Mouse (Mus musculus) CH12.LX (cell line): ENCODE measurements around the gene Itgb3.

Source experiments
- CTCF ChIP-seq, 2 experiments: IDR thresholded peaks in 1 of 2; conservative IDR thresholded peaks in 1 of 2; 2 replicates each; pipeline ENCODE4 v1.5.1; 2011 to 2012; ENCODE audit warnings: low read depth in 2 of 2, low read length in 2 of 2, improper control_type of control experiment in 1 of 2, inconsistent platforms in 1 of 2, mild to moderate bottlenecking in 1 of 2, moderate library complexity in 1 of 2
- TCF12 ChIP-seq: IDR thresholded peaks from 2 replicates; pipeline ENCODE4 v1.6.1; 2014; ENCODE audit warnings: low read depth, mild to moderate bottlenecking, inconsistent platforms, low read length, improper control_type of control experiment

- TF ChIP-seq TCF12 (no peak), CTCF (conservative IDR thresholded peaks at IDR 0.05 in 1 of 2, IDR thresholded peaks at IDR 0.05 in 1 of 2; ENCODE audit: low read depth in 2 of 2, low read length in 2 of 2) (no peak)
Measured at GRCm38 (mm10) chr11:104663878-104664261, 56.1 kb downstream of the Itgb3 start.
